In the genomic region with DNA sequence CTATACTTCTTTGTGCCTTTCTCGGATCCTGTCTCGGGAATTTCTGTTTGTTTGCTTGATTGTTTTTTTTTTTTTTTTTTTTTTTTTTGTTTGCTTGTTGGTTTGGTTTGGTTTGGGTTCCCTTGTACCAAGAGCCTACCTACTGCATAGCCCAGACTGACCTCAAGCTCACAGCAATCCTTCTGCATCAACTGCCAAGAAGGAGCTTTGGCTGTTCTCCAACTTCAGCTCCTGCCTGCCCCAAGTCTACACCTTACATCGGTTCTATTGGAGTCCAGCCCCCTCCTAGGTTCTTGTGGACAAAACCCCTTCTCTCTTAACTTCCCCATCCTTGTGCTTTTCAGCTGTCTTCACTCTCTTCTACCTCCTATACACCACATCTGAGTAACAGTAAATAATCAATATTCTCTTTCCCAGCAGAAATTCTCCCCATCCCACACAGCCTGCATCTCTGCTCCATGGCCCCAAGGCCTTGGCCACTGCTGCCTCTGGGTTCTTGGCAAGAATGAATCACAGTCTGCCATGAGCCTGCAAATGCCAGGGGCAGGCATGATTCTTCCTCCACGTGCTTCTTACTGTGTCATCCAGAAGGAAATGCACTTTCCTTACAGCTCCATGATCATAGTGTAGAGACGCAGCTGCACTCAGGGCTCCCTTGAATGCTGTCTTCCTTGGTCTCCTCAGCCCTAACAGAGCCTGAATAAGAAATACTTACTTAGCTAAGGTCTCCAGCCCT, we compare ENCODE assay signal across 16 mouse cellular contexts. TPM values are rescaled to one million over a fixed set of nuclear protein-coding genes. Genes with fewer than 3 reads are reported as not detected.
A peak's percentile ranks its signal among the peaks of the same experiment; 100 is the strongest.
DNase-seq lines count a peak whose midpoint lies in the region; ATAC-seq and TF ChIP-seq lines count a peak whose summit lies in the region.
"Had no signal": no experiment of that assay in that cellular context is flagged by ENCODE, and none has a peak within 500 bp of the region (broad histone marks: within the 10 kb centered on the region; RNA-seq: fewer than 3 reads in every experiment).

No protein-coding gene starts in this region.

- no peak overlapping the region for H3K4me2 ChIP-seq in forebrain, embryonic 14.5 days (ENCODE audit: low read length)
- H3K4me2 ChIP-seq in forebrain, embryonic 13.5 days = no peak overlapping the region
- H3K4me2 ChIP-seq in neural tube, embryonic 15.5 days = no peak overlapping the region
- H3K4me2 ChIP-seq: liver, embryonic 13.5 days; neural tube, embryonic 12.5 days had no signal

- in situ Hi-C loops in Patski (cut with MboI; ENCODE audit: low pct_unique_long_range_greater_than_20kb) = no loop called here

- ATAC-seq in forebrain, embryonic 14.5 days = peak; percentile 34; the same call in 1 of the 2 replicates
- no peak for ATAC-seq in forebrain, embryonic 13.5 days
- ATAC-seq in Patski = peak; percentile 22
- ATAC-seq in neural tube, embryonic 15.5 days (ENCODE audit: low FRiP score) = no peak
- ATAC-seq: forebrain, embryonic 16.5 days had no signal

- no peaks in the 10 kb centered on the region for H3K9me3 ChIP-seq in forebrain, embryonic 14.5 days (replicated peaks; ENCODE audit: control insufficient read depth, low read length)
- H3K9me3 ChIP-seq in forebrain, embryonic 13.5 days (replicated peaks) = no peaks in the 10 kb centered on the region
- no peaks in the 10 kb centered on the region for H3K9me3 ChIP-seq in embryonic facial prominence, embryonic 10.5 days
- H3K9me3 ChIP-seq in neural tube, embryonic 15.5 days (replicated peaks) = no peaks in the 10 kb centered on the region
- H3K9me3 ChIP-seq: heart, embryonic 10.5 days; liver, embryonic 13.5 days; neural tube, embryonic 12.5 days had no signal

- no peak for TF ChIP-seq CTCF in Patski (IDR thresholded peaks at IDR 0.05)

- no peaks in the 10 kb centered on the region for H3K36me3 ChIP-seq in forebrain, embryonic 14.5 days (ENCODE audit: control insufficient read depth, insufficient read depth, low read length)
- no peaks in the 10 kb centered on the region for H3K36me3 ChIP-seq in forebrain, embryonic 13.5 days (ENCODE audit: poor library complexity, severe bottlenecking)
- no peaks in the 10 kb centered on the region for H3K36me3 ChIP-seq in embryonic facial prominence, embryonic 10.5 days (replicated peaks)
- H3K36me3 ChIP-seq in neural tube, embryonic 15.5 days = 0 out of 2 replicates have a peak, but pooled peaks cover under 1% of the 10 kb centered on the region
- H3K36me3 ChIP-seq: heart, embryonic 10.5 days; liver, embryonic 13.5 days; neural tube, embryonic 12.5 days had no signal

- H3K4me1 ChIP-seq in forebrain, embryonic 14.5 days (ENCODE audit: control insufficient read depth, insufficient read depth, low read length) = no peaks in the 10 kb centered on the region
- H3K4me1 ChIP-seq in forebrain, embryonic 13.5 days = no peaks in the 10 kb centered on the region
- H3K4me1 ChIP-seq in embryonic facial prominence, embryonic 10.5 days = peaks cover 9% of the 10 kb centered on the region
- peaks cover 11% of the 10 kb centered on the region; the same call in 1 of the 2 replicates for H3K4me1 ChIP-seq in neural tube, embryonic 15.5 days
- H3K4me1 ChIP-seq: heart, embryonic 10.5 days; liver, embryonic 13.5 days had no signal

- no peaks in the 10 kb centered on the region for H3K27me3 ChIP-seq in forebrain, embryonic 14.5 days (replicated peaks; ENCODE audit: control insufficient read depth, insufficient read depth, low read length)
- H3K27me3 ChIP-seq in forebrain, embryonic 13.5 days = no peaks in the 10 kb centered on the region
- peaks cover 36% of the 10 kb centered on the region for H3K27me3 ChIP-seq in Patski
- no peaks in the 10 kb centered on the region for H3K27me3 ChIP-seq in embryonic facial prominence, embryonic 10.5 days (replicated peaks; ENCODE audit: low read depth, poor library complexity, severe bottlenecking)
- no peaks in the 10 kb centered on the region for H3K27me3 ChIP-seq in neural tube, embryonic 15.5 days (replicated peaks)
- H3K27me3 ChIP-seq: liver, embryonic 13.5 days; neural tube, embryonic 12.5 days had no signal

- no peak overlapping the region for H3K27ac ChIP-seq in forebrain, embryonic 14.5 days (ENCODE audit: low read depth, low read length)
- H3K27ac ChIP-seq in forebrain, embryonic 13.5 days = no peak overlapping the region
- 0 out of 2 replicates have a peak overlapping the region, but pooled peaks have one; percentile 35 for H3K27ac ChIP-seq in embryonic facial prominence, embryonic 10.5 days (replicated peaks)
- H3K27ac ChIP-seq in neural tube, embryonic 15.5 days (replicated peaks) = no peak overlapping the region
- H3K27ac ChIP-seq: heart, embryonic 10.5 days; kidney, postnatal 0 days; liver, embryonic 13.5 days; neural tube, embryonic 12.5 days had no signal

- H3K4me3 ChIP-seq in forebrain, embryonic 14.5 days (ENCODE audit: low read depth, low read length) = no peak overlapping the region
- no peak overlapping the region for H3K4me3 ChIP-seq in forebrain, embryonic 13.5 days
- no peak overlapping the region for H3K4me3 ChIP-seq in embryonic facial prominence, embryonic 10.5 days
- H3K4me3 ChIP-seq in neural tube, embryonic 15.5 days (replicated peaks) = no peak overlapping the region
- H3K4me3 ChIP-seq: heart, embryonic 10.5 days; liver, embryonic 13.5 days; neural tube, embryonic 12.5 days had no signal

- no peak overlapping the region for H3K9ac ChIP-seq in forebrain, embryonic 14.5 days (ENCODE audit: low read length)
- no peak overlapping the region for H3K9ac ChIP-seq in forebrain, embryonic 13.5 days
- no peak overlapping the region for H3K9ac ChIP-seq in neural tube, embryonic 15.5 days (replicated peaks)
- H3K9ac ChIP-seq: liver, embryonic 13.5 days; neural tube, embryonic 12.5 days had no signal

- CTCF ChIA-PET in Patski (lab: Charles Lee) = no interaction called here

- DNase-seq in forebrain, embryonic 14.5 days (ENCODE audit: low spot score) = no peak
- no peak for DNase-seq in Patski (ENCODE audit: low read depth, low spot score)
- DNase-seq in cerebellum, adult 18-20 months = peak; percentile 40 to 62
- DNase-seq in embryonic facial prominence, embryonic 10.5 days (ENCODE audit: low spot score) = no peak
- DNase-seq in MN1 (ENCODE audit: low spot score) = no peak
- DNase-seq in natural killer cell, adult 2 months (ENCODE audit: low spot score in 2 of 2) = no peak
- DNase-seq: B cell, adult 2 months; gastrocnemius, postnatal 10 days; liver, embryonic 13.5 days; thymus, adult 2 months had no signal

- WGBS in forebrain, embryonic 14.5 days = 81% methylated on average over 5 of the region's 5 CpGs
- 82% methylated on average over 5 of the region's 5 CpGs for WGBS in forebrain, embryonic 13.5 days
- WGBS in embryonic facial prominence, embryonic 10.5 days = 84% methylated on average over 5 of the region's 5 CpGs
- WGBS in neural tube, embryonic 15.5 days = 77% methylated on average over 5 of the region's 5 CpGs

- POLR2A ChIA-PET in Patski (lab: Charles Lee) = no interaction called here

RNA-seq across cellular contexts. Expression of a gene that starts 18.5 kb away (rescaled TPM):
- 29.1 and 35.3 TPM in 2 replicates for polyA plus RNA-seq in forebrain, embryonic 14.5 days (2014; fragmentation: Nextera tagmentation; extraction: Ambion mirVana)
- 18.3 and 18.9 TPM in 2 replicates for polyA plus RNA-seq in forebrain, embryonic 13.5 days (2015; fragmentation: Nextera tagmentation; extraction: Ambion mirVana)
- polyA plus RNA-seq in Patski (2021) = 2.5 TPM
- polyA plus RNA-seq in embryonic facial prominence, embryonic 10.5 days (2016; fragmentation: Nextera tagmentation; extraction: Ambion mirVana) = 6.7 and 7.2 TPM in 2 replicates
- 54.8 and 55.1 TPM in 2 replicates for polyA plus RNA-seq in neural tube, embryonic 15.5 days (2015; fragmentation: Nextera tagmentation; extraction: Ambion mirVana)

Comparison
In these comparisons a context has a peak if more than half of its experiments do, and no peak if none do; other contexts are left out.
1. ATAC-seq: peak in forebrain, embryonic 14.5 days (single experiment) and Patski (single experiment); none in forebrain, embryonic 13.5 days (single experiment) and neural tube, embryonic 15.5 days (single experiment).
2. DNase-seq: peak in cerebellum, adult 18-20 months (2 of 2); none in forebrain, embryonic 14.5 days (single experiment), Patski (single experiment), embryonic facial prominence, embryonic 10.5 days (single experiment), MN1 (single experiment) and natural killer cell, adult 2 months (0 of 2).